Mouse (Mus musculus) E14TG2a.4 (cell line): ENCODE data around the gene Gm49405.

ENCODE experiments used
- CTCF ChIP-seq: conservative IDR thresholded peaks from 2 replicates; pipeline ENCODE4 v1.5.1; 2014; ENCODE audit warnings: low read length
- NANOG ChIP-seq: IDR thresholded peaks from 2 replicates; pipeline ENCODE4 v1.6.1; 2014; ENCODE audit warnings: borderline replicate concordance, low read length, mixed read lengths

GRCm38 (mm10) chr19:3964030-3964429 is 36.4 kb upstream of the Gm49405 start:
- TF ChIP-seq CTCF (no peak), NANOG (no peak)
